Mouse (Mus musculus) fat pad, adult 2 months (tissue): Measurements from ENCODE around the gene Fgf10.

Experiments
- DNase-seq: peaks from one replicate; pipeline ENCODE4 v3.0.0-alpha.2; 2011; ENCODE audit warnings: low read depth, low spot score; ENCODE audit errors: extremely low read depth

Gene Fgf10

DNA sequence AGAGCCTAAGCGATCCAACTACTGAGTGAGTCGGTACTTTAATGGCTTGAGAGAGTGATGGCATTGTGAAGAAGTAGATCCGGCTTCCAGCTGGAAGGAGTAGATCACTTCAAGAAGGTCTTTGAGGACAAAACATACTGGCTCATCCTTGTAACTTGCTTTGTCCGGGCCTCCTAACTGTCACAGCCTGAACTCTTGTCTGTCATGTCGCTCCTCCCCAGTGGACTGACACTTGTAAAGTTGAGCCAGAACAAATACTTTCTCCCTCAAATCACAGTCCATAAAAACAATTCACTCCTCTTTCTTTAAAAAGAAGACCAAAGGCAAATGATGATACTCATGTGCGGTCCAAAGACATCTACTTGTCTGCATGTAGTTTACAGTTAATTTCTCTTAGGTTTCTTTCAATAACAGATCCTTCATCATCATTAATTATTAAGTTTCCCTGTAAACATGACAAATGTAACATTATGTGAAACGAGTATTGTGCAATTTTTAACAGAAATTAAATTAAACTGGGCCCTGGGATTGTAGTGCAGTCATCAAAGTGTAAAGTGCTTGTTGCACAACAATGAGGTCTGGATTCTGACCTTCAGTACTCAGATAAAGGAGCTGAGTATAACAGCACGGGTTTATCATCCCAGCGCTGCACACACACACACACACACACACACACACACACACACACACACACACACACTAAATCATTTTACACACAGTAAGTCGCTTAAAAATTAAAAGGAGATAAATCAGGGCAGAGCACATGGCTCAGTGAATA lies 159.2 kb downstream of the Fgf10 start:
- no peak for DNase-seq

DNA sequence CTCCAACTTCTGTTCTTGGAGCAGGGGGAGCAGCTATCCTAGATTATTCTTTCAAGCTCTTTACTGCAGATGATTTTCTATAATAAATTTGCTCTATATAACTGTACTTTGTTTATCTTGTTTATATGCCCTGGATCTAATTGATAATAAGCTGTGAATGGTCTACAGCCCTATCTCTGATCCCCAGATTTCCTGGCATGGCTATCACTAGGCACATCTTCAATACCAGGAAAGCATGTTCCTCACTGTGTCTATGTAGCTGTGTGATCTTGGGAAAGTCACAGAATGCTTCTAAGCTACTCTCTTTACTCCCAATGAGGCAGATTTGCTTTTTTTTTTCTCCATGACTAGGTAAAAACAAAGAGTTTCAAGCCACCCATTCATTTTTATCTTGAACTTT lies 164.4 kb downstream of the Fgf10 start:
- no peak for DNase-seq

DNA sequence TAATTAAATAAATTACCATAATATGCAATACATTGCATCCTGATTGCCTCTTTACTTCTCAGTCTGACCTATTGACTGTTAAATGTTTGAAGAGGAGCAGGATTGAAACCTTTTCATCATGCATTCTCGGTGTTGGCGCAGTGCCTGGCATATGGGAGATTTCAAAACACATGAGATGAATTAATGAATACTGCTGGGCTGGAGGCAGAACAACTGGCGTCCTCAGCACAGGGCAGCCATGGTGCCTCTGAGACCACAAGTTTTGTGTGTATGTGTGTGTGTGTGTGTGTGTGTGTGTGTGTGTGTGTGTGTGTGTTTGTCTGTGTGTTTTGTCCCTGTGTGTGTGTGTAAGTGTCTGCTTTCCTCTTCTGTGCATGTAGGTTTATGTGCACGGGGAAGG lies 165.5 kb downstream of the Fgf10 start:
- no peak for DNase-seq
